Mouse (Mus musculus) heart, postnatal 0 days (tissue): ENCODE measurements at regions not wholly inside any gene's neighbourhood (a gene's known extent, or its start where the extent isn't known, plus 50 kb on each side); places are given as distances from the start of the nearest gene placed in this dataset.

ENCODE experiments used
- CTCF ChIP-seq: IDR thresholded peaks from 2 replicates; pipeline ENCODE4 v1.5.1; 2016; ENCODE audit warnings: antibody characterized with exemption, control low read depth, low read depth
- EP300 ChIP-seq: IDR thresholded peaks from 2 replicates; pipeline ENCODE4 v1.6.1; 2016; ENCODE audit warnings: antibody characterized with exemption, low read depth

DNA sequence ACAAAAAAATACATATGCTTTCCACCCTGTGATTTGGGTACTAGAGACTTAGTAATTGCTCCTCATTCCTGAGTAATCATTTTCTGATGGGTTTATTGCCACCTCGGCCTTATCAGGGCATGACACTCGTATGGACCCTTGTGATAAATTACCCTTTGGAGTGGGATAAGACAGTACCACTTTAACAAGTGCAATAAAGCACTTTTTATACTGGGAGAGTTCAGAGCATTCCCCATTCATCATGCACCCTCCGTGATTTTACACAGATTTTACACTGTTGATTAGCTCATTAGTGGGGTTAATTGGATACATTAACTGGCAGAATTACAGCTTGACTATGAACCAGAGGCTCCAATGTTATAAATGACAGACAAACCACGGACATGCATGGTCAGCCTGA lies 802.9 kb downstream of the Pdha2 start:
- TF ChIP-seq CTCF (no peak), EP300 (no peak)
